Comparison of ENCODE assay signal across 8 mouse cellular contexts in the genomic region with DNA sequence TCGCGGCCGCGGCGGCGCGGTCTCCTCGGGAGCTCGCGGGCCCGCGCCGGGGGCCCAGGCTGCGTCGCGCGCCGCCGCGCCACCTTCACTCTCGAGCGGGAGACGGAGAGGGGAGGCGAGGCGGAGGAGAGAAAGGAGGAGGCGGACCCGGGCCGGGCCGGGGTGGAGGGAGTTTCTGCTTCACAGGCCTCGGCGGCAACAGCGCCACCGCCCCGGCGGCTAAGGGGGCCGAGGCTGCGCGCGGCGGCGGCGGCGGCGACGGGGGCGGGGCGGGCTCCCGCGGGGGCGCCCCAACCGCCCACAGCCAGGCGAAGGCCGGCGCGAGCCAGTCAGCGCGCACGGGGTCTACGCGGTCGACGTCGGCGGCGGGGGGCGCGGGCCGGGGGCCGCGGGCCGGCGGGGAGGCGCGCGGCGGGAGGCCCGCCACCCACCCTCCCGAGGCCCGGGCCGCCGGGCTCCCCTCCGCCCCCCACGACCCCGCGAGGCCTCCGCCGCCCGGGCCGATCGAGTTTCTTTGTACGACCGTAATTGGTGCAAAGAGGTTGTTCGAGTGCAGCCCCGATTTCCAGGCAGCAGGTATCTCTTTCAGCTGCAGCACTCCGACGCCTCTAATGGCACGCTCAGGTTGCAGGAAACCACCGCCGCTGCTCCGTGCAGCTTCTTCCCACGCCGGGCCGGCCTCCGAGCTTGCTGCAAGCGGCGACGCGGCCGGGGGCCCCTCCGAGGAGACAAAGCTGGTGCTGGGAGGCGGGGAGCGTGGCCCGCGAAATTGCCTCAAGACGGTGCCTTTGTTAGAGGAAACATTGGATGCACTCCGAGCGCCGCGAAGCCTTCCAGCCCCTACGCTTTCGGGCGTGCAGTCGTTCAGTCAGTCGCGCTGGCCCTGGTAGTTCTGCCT. TPM values are rescaled to one million over a fixed set of nuclear protein-coding genes. Genes with fewer than 3 reads are reported as not detected.
DNase-seq lines count a peak whose midpoint lies in the region; ATAC-seq and TF ChIP-seq lines count a peak whose summit lies in the region.

No protein-coding gene starts in this region.

- H3K4me2 ChIP-seq in hindbrain, embryonic 14.5 days (replicated peaks), result peak overlapping the region; percentile 87

- POLR2A ChIA-PET in Patski (lab: Charles Lee), result interaction anchor here (0.7 to 2.6 kb wide), 10 partner anchors 58 to 129 kb away, joined by 3 to 6 read pairs (median 4); no protein-coding TSS in a partner anchor

- no peak for DNase-seq in Patski (ENCODE audit: low read depth, low spot score)
- DNase-seq in cerebellum, postnatal 25 days, result peak; percentile 69 to 77
- DNase-seq in frontal cortex, postnatal 25 days (ENCODE audit: low spot score in 2 of 2), result peak; percentile 56 to 69
- peak; percentile 79 for DNase-seq in hindbrain, embryonic 14.5 days (ENCODE audit: low spot score)
- peak; percentile 70 for DNase-seq in left cerebral cortex, adult 11 months (ENCODE audit: low spot score)
- peak; percentile 90 for DNase-seq in lung, postnatal 36 days
- DNase-seq in retina, postnatal 7 days (ENCODE audit: low read depth, low spot score), result peak; percentile 77
- peak; percentile 74 to 83 for DNase-seq in urinary bladder, adult 18-20 months (ENCODE audit: low spot score in 2 of 2)

- TF ChIP-seq CTCF in Patski (IDR thresholded peaks at IDR 0.05), result peak; percentile 40

- H3K4me1 ChIP-seq in hindbrain, embryonic 14.5 days (replicated peaks; ENCODE audit: control insufficient read depth, insufficient read depth, low read length), result peaks cover 31% of the 10 kb centered on the region

- WGBS in hindbrain, embryonic 14.5 days, result under 1% methylated on average over 86 of the region's 125 CpGs

- H3K9ac ChIP-seq in hindbrain, embryonic 14.5 days, result peak overlapping the region; percentile 98

- no peaks in the 10 kb centered on the region for H3K27me3 ChIP-seq in Patski
- H3K27me3 ChIP-seq in hindbrain, embryonic 14.5 days (ENCODE audit: control insufficient read depth, insufficient read depth, low read length), result 0 out of 2 replicates have a peak, but pooled peaks cover 4% of the 10 kb centered on the region

- peak overlapping the region; percentile 99 for H3K27ac ChIP-seq in hindbrain, embryonic 14.5 days

- H3K4me3 ChIP-seq in hindbrain, embryonic 14.5 days (replicated peaks; ENCODE audit: low read length), result peak overlapping the region; percentile 70

- CTCF ChIA-PET in Patski (lab: Charles Lee), result interaction anchor here (1.0 kb wide), 1 partner anchor 105 kb away, joined by 3 read pairs; no protein-coding TSS in a partner anchor

- peak; percentile 89 for ATAC-seq in Patski
- ATAC-seq in hindbrain, embryonic 14.5 days (ENCODE audit: low FRiP score), result peak; percentile 93

- in situ Hi-C loops in Patski (cut with MboI; ENCODE audit: low pct_unique_long_range_greater_than_20kb), result no loop called here

- H3K9me3 ChIP-seq in hindbrain, embryonic 14.5 days (ENCODE audit: control insufficient read depth, low read length), result no peaks in the 10 kb centered on the region

- no peaks in the 10 kb centered on the region for H3K36me3 ChIP-seq in hindbrain, embryonic 14.5 days (replicated peaks; ENCODE audit: control insufficient read depth, insufficient read depth)

RNA-seq across cellular contexts. Expression of a gene that starts 0.9 kb away (rescaled TPM):
- 99.6 TPM for polyA plus RNA-seq in Patski (2021)
- polyA plus RNA-seq in hindbrain, embryonic 14.5 days (2014; fragmentation: Nextera tagmentation; extraction: Ambion mirVana), result 15.0 and 16.5 TPM in 2 replicates
